Mouse (Mus musculus): ENCODE results near the gene Hist1h3b. TPM values are rescaled to one million over a fixed set of nuclear protein-coding genes. Genes with fewer than 3 reads are reported as not detected.
"Not testable (repeated sequence)": the region's sequence is repeated elsewhere in the genome, so short reads cannot be mapped to it uniquely, and the experiment has no call there.

Gene Hist1h3b
- 0.51 and 1.3 TPM in 2 replicates for polyA plus RNA-seq (2014; fragmentation: Nextera tagmentation; extraction: Ambion mirVana)

DNA sequence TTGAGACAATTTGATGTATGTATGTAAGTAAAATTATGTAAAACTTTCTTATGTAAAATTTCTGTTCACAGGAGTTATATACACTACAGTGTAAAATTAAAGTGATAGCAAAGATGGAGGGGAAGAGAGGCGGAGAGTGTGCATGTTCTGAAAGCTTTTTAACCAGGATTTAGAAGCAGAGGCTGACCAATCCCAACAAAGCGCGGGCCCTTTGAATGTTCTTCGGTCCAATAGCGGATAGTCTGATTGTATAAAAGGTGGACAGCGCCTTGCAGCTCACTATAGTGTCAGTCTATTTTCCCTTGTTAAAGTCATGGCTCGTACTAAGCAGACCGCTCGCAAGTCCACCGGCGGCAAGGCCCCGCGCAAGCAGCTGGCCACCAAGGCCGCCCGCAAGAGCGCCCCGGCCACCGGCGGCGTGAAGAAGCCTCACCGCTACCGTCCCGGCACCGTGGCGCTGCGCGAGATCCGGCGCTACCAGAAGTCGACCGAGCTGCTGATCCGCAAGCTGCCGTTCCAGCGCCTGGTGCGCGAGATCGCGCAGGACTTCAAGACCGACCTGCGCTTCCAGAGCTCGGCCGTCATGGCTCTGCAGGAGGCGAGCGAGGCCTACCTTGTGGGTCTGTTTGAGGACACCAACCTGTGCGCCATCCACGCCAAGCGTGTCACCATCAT lies at the start of gene Hist1h3b:
TSS of gene Hist1h3b (plus strand) at position 201 of the 675 bp plus-strand sequence.
- H3K27me3 ChIP-seq (ENCODE audit: control insufficient read depth, insufficient read depth, low read length); H3K36me3 ChIP-seq (ENCODE audit: control insufficient read depth, insufficient read depth, low read length); H3K9me3 ChIP-seq (ENCODE audit: control insufficient read depth, low read length): not testable (repeated sequence)
- peak; percentile 74 for ATAC-seq (ENCODE audit: low read depth)
- Histone ChIP-seq H3K4me2 (ENCODE audit: low read depth, low read length) (peak within 1 kb of the TSS; percentile 56), H3K9ac (replicated peaks; ENCODE audit: low read depth, low read length) (0 out of 2 replicates have a peak within 1 kb of the TSS, but pooled peaks have one; percentile 37), H3K4me3 (ENCODE audit: low read depth, low read length) (peak within 1 kb of the TSS; percentile 35), H3K4me1 (ENCODE audit: control insufficient read depth, insufficient read depth, low read length) (peaks cover 11% of the 10 kb centered on the region), H3K27ac (ENCODE audit: low read depth, low read length) (peak within 1 kb of the TSS; percentile 86)
- WGBS: under 1% methylated on average over 16 of the region's 47 CpGs

DNA sequence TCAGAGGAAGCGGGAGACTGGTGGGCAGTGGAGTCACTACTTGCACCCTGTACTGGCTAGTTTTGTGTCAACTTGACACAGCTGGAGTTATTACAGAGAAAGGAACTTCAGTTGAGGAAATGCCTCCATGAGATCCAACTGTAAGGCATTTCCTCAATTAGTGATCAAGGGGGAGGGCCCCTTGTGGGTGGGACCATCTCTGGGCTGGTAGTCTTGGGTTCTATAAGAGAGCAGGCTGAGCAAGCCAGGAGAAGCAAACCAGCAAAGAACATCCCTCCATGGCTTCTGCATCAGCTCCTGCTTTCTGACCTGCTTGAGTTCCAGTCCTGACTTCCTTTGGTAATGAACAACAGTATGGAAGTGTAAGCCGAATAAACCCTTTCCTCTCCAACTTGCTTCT lies 49.3 kb upstream of the Hist1h3b start:
- H3K27ac ChIP-seq (ENCODE audit: low read depth, low read length); H3K9ac ChIP-seq (replicated peaks; ENCODE audit: low read depth, low read length); H3K4me3 ChIP-seq (ENCODE audit: low read depth, low read length); H3K27me3 ChIP-seq (ENCODE audit: control insufficient read depth, insufficient read depth, low read length); H3K4me2 ChIP-seq (ENCODE audit: low read depth, low read length); H3K4me1 ChIP-seq (ENCODE audit: control insufficient read depth, insufficient read depth, low read length); H3K9me3 ChIP-seq (ENCODE audit: control insufficient read depth, low read length); H3K36me3 ChIP-seq (ENCODE audit: control insufficient read depth, insufficient read depth, low read length); ATAC-seq (ENCODE audit: low read depth): not testable (repeated sequence)
- WGBS: 96% methylated on average over 2 of the region's 2 CpGs

DNA sequence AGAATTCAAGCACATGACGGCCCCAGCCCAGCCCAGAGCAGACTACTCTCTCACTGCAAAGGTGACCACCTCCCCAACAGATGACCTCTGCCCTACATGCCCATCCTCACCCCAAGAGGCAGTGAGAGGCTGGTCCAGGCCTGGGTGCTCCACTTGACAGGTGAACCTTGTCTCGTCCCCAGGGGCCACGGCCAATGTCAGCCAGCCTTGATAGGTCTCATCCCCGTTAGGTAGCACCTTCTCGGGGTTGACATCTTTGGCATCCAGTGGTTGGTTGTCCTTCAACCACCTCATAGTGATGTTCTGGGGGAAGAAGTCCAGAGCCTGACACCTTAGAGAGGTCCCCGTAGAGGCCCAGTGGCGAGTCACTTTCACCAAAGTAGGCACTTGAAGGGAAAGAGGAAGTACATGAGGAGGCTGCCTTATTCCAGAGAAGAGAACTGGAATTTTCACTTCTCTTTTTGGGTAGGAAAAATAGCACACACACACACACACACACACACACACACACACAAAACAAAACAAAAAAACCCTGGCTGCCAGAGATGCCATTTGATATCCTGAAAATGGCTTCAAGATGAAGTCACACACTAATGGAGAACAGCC lies 46.2 kb upstream of the Hist1h3b start:
- Histone ChIP-seq H3K4me2 (ENCODE audit: low read depth, low read length) (no peak overlapping the region), H3K27me3 (ENCODE audit: control insufficient read depth, insufficient read depth, low read length) (no peaks in the 10 kb centered on the region), H3K27ac (ENCODE audit: low read depth, low read length) (no peak overlapping the region), H3K9ac (replicated peaks; ENCODE audit: low read depth, low read length) (no peak overlapping the region), H3K4me1 (ENCODE audit: control insufficient read depth, insufficient read depth, low read length) (no peaks in the 10 kb centered on the region), H3K9me3 (ENCODE audit: control insufficient read depth, low read length) (no peaks in the 10 kb centered on the region), H3K36me3 (ENCODE audit: control insufficient read depth, insufficient read depth, low read length) (no peaks in the 10 kb centered on the region), H3K4me3 (ENCODE audit: low read depth, low read length) (no peak overlapping the region)
- 92% methylated on average over 7 of the region's 7 CpGs for WGBS
- no peak for ATAC-seq (ENCODE audit: low read depth)

DNA sequence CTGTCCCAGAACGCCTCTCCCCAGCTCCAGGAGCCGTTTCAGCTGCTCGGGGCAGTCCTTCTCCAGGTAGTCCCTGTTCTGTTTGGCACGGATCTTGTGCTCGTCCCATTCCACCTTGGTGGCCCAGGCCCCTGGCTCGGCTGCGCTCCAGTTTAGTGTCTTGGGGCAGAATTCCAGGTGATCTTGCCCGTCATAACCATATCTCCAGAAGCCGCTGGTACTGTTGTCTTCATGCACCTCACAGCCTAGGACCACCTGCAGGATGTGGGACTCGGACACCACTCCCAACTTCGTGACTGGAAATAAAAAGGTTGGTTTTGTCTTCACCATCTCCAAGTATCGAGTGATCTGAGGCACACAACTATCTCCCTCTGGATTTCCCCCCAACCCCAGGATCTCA lies 45.3 kb upstream of the Hist1h3b start:
- no peaks in the 10 kb centered on the region for H3K4me1 ChIP-seq (ENCODE audit: control insufficient read depth, insufficient read depth, low read length)
- no peak overlapping the region for H3K9ac ChIP-seq (replicated peaks; ENCODE audit: low read depth, low read length)
- H3K4me2 ChIP-seq (ENCODE audit: low read depth, low read length): no peak overlapping the region
- H3K9me3 ChIP-seq (ENCODE audit: control insufficient read depth, low read length): no peaks in the 10 kb centered on the region
- H3K4me3 ChIP-seq (ENCODE audit: low read depth, low read length): no peak overlapping the region
- no peak overlapping the region for H3K27ac ChIP-seq (ENCODE audit: low read depth, low read length)
- 92% methylated on average over 12 of the region's 12 CpGs for WGBS
- no peaks in the 10 kb centered on the region for H3K36me3 ChIP-seq (ENCODE audit: control insufficient read depth, insufficient read depth, low read length)
- no peak for ATAC-seq (ENCODE audit: low read depth)
- no peaks in the 10 kb centered on the region for H3K27me3 ChIP-seq (ENCODE audit: control insufficient read depth, insufficient read depth, low read length)

DNA sequence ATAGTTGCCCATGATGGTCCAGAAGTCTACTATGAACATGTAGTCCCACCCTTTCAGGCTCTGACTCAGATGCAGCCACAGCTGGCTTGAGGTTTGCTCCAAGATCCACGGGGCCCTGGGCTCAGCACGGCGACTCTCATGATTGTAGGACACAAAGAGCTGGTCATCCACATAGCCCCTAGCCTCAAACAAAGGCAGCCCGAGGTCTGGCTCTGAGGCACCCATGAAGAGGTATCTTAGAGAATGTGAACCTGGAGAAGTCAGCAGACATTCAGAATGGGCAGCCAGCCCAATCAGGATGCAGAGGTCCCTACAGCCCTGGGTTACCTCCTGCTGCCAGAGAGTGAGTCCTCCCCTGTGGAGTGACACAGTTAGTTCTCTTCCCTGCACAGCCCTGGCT lies 44.0 kb upstream of the Hist1h3b start:
- Histone ChIP-seq H3K27me3 (ENCODE audit: control insufficient read depth, insufficient read depth, low read length) (no peaks in the 10 kb centered on the region), H3K4me3 (ENCODE audit: low read depth, low read length) (no peak overlapping the region), H3K4me2 (ENCODE audit: low read depth, low read length) (no peak overlapping the region), H3K36me3 (ENCODE audit: control insufficient read depth, insufficient read depth, low read length) (no peaks in the 10 kb centered on the region), H3K4me1 (ENCODE audit: control insufficient read depth, insufficient read depth, low read length) (no peaks in the 10 kb centered on the region), H3K27ac (ENCODE audit: low read depth, low read length) (no peak overlapping the region), H3K9me3 (ENCODE audit: control insufficient read depth, low read length) (no peaks in the 10 kb centered on the region), H3K9ac (replicated peaks; ENCODE audit: low read depth, low read length) (no peak overlapping the region)
- ATAC-seq (ENCODE audit: low read depth): no peak
- WGBS: 88% methylated on average over 4 of the region's 4 CpGs

DNA sequence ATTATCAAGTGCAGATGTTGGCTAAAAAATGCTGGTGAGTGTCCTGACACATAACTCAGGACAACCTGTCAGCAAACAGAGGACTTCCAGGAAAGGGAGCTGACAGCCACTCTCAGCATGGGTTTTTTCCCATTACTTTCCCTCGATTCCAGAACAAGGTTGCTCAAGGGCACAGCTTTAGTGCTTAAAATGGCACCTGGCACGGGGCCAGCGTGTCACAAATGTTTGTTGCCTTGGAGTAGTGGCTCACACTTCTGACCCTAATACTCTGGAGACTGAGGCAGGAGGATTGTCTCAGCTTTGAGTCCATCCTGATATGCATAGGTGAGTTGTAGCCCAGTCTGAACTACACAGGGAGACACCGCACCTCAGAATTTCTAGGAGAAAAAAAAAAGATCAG lies 43.4 kb upstream of the Hist1h3b start:
- WGBS: 77% methylated on average over 4 of the region's 4 CpGs
- Histone ChIP-seq H3K4me1 (ENCODE audit: control insufficient read depth, insufficient read depth, low read length) (no peaks in the 10 kb centered on the region), H3K4me2 (ENCODE audit: low read depth, low read length) (no peak overlapping the region), H3K9me3 (ENCODE audit: control insufficient read depth, low read length) (no peaks in the 10 kb centered on the region), H3K36me3 (ENCODE audit: control insufficient read depth, insufficient read depth, low read length) (no peaks in the 10 kb centered on the region), H3K4me3 (ENCODE audit: low read depth, low read length) (no peak overlapping the region), H3K27me3 (ENCODE audit: control insufficient read depth, insufficient read depth, low read length) (no peaks in the 10 kb centered on the region), H3K9ac (replicated peaks; ENCODE audit: low read depth, low read length) (no peak overlapping the region), H3K27ac (ENCODE audit: low read depth, low read length) (no peak overlapping the region)
- no peak for ATAC-seq (ENCODE audit: low read depth)

DNA sequence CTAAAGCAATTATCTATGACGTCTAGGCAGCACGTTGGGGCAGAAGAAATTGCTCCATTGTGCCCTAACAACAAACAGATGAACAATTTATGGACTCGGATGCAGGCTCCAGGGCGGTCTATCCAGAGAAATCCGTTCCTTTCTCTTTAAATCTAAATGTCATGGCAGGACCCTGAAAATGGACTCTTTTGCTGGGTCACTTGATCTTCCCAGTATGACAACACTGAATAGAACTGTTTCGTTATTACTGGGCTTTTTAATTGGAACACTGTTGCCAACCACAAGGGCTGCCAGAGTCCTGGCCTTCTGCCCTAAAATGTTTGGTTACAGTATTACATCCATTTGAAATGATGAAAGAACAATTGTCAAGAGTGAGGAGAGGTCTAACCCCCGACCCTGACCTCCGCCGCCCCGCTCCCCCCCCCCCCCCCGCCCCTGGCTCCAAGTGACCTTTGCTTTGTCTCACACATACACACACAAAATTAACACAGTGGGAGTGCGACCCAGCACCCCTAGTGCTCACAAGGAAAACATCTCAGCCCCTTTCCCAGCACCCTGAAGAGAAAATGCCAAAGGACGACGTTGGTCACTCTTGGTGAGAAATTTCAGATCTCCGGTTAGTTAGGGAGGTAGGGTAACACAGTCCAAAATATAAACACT lies 42.2 kb upstream of the Hist1h3b start:
- WGBS: 9% methylated on average over 13 of the region's 15 CpGs
- ATAC-seq (ENCODE audit: low read depth): no peak
- H3K36me3 ChIP-seq (ENCODE audit: control insufficient read depth, insufficient read depth, low read length): no peaks in the 10 kb centered on the region
- no peaks in the 10 kb centered on the region for H3K4me1 ChIP-seq (ENCODE audit: control insufficient read depth, insufficient read depth, low read length)
- H3K27me3 ChIP-seq (ENCODE audit: control insufficient read depth, insufficient read depth, low read length): no peaks in the 10 kb centered on the region
- H3K9ac ChIP-seq (replicated peaks; ENCODE audit: low read depth, low read length): peak overlapping the region; percentile 41
- H3K27ac ChIP-seq (ENCODE audit: low read depth, low read length): no peak overlapping the region
- H3K4me3 ChIP-seq (ENCODE audit: low read depth, low read length): peak overlapping the region; percentile 28
- no peaks in the 10 kb centered on the region for H3K9me3 ChIP-seq (ENCODE audit: control insufficient read depth, low read length)
- H3K4me2 ChIP-seq (ENCODE audit: low read depth, low read length): peak overlapping the region; percentile 54

DNA sequence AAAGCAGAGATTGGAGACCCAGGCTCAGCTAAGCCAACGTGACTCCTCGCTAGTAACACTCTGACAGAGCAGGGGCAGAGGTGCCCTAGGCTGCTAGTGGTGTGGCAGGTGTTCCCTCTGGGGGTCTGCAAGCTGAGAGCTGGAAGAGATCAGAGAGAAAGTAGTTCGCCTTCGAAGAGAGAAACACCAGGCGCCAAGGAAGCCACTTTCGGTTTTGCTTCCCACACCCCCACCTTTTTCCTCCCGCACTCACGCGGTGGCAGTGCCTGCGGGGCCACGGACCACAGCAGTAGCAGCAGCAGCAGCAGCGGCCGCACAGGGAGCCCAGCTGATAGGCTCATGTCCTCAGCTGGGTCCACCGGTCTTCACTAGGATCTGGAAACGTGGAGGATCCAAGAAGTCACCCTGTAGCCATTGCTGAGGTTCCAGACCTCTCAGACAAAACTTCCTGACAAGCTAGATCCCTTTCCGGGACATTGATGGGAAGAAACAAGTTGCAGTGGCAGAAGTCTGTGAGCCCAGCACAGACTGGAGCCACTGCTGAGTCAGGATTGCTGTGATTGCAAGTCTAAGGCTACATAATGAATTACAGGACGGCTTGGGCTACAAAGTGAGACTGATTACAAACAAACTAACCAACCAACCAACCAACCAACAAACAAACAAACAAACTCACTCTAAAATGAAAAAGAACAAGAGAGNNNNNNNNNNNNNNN lies 41.5 kb upstream of the Hist1h3b start, which contains the start of gene Hfe:
TSS of gene Hfe (minus strand) at position 481 of the 716 bp plus-strand sequence.
- peak within 1 kb of the TSS; percentile 54 for H3K4me2 ChIP-seq (ENCODE audit: low read depth, low read length)
- no peaks in the 10 kb centered on the region for H3K36me3 ChIP-seq (ENCODE audit: control insufficient read depth, insufficient read depth, low read length)
- H3K9me3 ChIP-seq (ENCODE audit: control insufficient read depth, low read length): no peaks in the 10 kb centered on the region
- peak within 1 kb of the TSS; percentile 28 for H3K4me3 ChIP-seq (ENCODE audit: low read depth, low read length)
- H3K27me3 ChIP-seq (ENCODE audit: control insufficient read depth, insufficient read depth, low read length): no peaks in the 10 kb centered on the region
- 3% methylated on average over 17 of the region's 17 CpGs for WGBS
- peak; percentile 69; the same call in 1 of the 2 replicates for ATAC-seq (ENCODE audit: low read depth)
- no peak within 1 kb of the TSS for H3K27ac ChIP-seq (ENCODE audit: low read depth, low read length)
- H3K4me1 ChIP-seq (ENCODE audit: control insufficient read depth, insufficient read depth, low read length): no peaks in the 10 kb centered on the region
- peak within 1 kb of the TSS; percentile 41 for H3K9ac ChIP-seq (replicated peaks; ENCODE audit: low read depth, low read length)

All from neural tube, embryonic 14.5 days (tissue).